Mouse (Mus musculus) midbrain, embryonic 11.5 days (tissue): Measurements from ENCODE around the gene Igsf8. TPM values are rescaled to one million over a fixed set of nuclear protein-coding genes. Genes with fewer than 3 reads are reported as not detected.
"Not testable (repeated sequence)": the region's sequence is repeated elsewhere in the genome, so short reads cannot be mapped to it uniquely, and the experiment has no call there.

ENCODE experiments used
- ATAC-seq: fragments of 200-750 bp; cut with Nextera tagmentation; 2 replicates; pipeline ENCODE4 v1.8.0; 2017; ENCODE audit warnings: moderate TSS enrichment, moderate library complexity; ENCODE audit not compliant: low FRiP score
- DNase-seq: peaks from one replicate; pipeline ENCODE4 v3.0.0; 2015; ENCODE audit warnings: low spot score; ENCODE audit errors: missing footprints
- H3K27ac ChIP-seq: fragments of 300-500 bp; sonication (generic); 2 replicates; pipeline ENCODE4 v1.5.1; 2014; ENCODE audit warnings: low read depth, low read length
- H3K27me3 ChIP-seq: fragments of 300-500 bp; sonication (generic); 2 replicates; pipeline ENCODE4 v1.6.1; 2014; ENCODE audit warnings: mild to moderate bottlenecking, low read length, moderate library complexity, mixed read lengths; ENCODE audit not compliant: control insufficient read depth, insufficient read depth
- H3K36me3 ChIP-seq: fragments of 300-500 bp; sonication (generic); 2 replicates; pipeline ENCODE4 v1.6.1; 2014; ENCODE audit warnings: mild to moderate bottlenecking, low read length, moderate library complexity, mixed read lengths; ENCODE audit not compliant: control insufficient read depth, insufficient read depth
- H3K4me1 ChIP-seq: fragments of 300-500 bp; sonication (generic); 2 replicates; pipeline ENCODE4 v1.6.1; 2014; ENCODE audit warnings: low read length; ENCODE audit not compliant: control insufficient read depth, insufficient read depth
- H3K4me2 ChIP-seq: fragments of 300-500 bp; sonication (generic); 2 replicates; pipeline ENCODE4 v1.6.1; 2014; ENCODE audit warnings: mild to moderate bottlenecking, moderate library complexity
- H3K4me3 ChIP-seq: fragments of 300-500 bp; sonication (generic); 2 replicates; pipeline ENCODE4 v1.5.1; 2014; ENCODE audit warnings: low read depth, low read length
- H3K9ac ChIP-seq: fragments of 300-500 bp; sonication (generic); 2 replicates; pipeline ENCODE4 v1.6.1; 2014; ENCODE audit warnings: low read length
- H3K9me3 ChIP-seq: fragments of 300-500 bp; sonication (generic); 2 replicates; pipeline ENCODE4 v1.6.1; 2016; ENCODE audit warnings: low read length; ENCODE audit not compliant: control insufficient read depth
- WGBS: fragments of 180-500 bp; shearing (Covaris S2); extraction: QIAGEN DNeasy Blood & Tissue Kit; methylation state at CpG from one replicate; pipeline ENCODE4 v1.1.7; 2014; 5-methylcytosine and 5-hydroxymethylcytosine counted together
- polyA plus RNA-seq: library from polyadenylated mRNA; unstranded; fragments of >200 nt; fragmentation: Nextera tagmentation; extraction: Ambion mirVana; gene quantifications from 2 replicates; pipeline ENCODE4 v1.2.1, GENCODE M21; 2014

Gene Igsf8
- polyA plus RNA-seq, 1 experiment from 2014 or later, result 55.1 TPM

DNA sequence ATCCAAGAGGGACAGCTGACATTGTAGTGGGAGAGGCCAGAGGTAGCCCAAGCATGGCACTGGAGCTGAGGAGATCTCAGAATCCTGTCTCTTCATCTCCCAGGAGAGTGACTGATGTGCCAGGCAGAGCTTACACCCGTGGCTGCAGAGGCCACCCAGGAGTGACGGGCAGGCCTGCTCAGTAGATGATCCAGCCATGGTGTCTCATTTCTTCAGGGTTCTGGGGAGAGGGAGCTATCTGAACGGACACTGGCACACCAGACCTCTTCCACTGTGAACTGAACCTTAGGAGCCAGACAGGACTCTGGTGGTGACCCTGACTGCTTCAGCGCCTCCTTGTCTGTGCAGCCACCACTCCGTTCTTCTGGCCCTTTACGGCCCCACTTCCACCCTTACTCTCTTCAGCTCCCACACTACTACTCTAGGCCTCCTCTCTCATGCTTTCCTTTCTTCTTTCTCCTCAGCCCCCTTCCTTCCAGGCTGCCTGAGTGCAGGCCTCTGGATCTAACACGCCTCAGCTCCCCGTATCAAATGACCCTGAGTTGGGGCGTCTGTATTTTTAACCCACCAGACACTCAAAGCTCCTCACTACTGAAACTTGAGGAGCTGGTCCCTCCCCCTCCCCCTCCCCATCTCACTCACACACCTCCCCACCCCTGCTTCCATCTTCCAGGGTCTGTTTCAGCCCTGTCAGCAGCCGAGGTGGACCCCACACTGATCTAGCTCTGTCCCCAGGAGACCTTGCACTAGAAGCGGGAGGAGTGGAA, 40.0 kb upstream of the Igsf8 start:
- Histone ChIP-seq H3K27ac (no peak overlapping the region), H3K36me3 (no peaks in the 10 kb centered on the region), H3K9me3 (no peaks in the 10 kb centered on the region), H3K4me1 (peaks cover 8% of the 10 kb centered on the region), H3K4me3 (no peak overlapping the region), H3K27me3 (no peaks in the 10 kb centered on the region), H3K9ac (0 out of 2 replicates have a peak overlapping the region, but pooled peaks have one; percentile 4), H3K4me2 (no peak overlapping the region)
- ATAC-seq (no peak), DNase-seq (peak; percentile 87)
- 48% methylated on average over 11 of the region's 11 CpGs for WGBS

DNA sequence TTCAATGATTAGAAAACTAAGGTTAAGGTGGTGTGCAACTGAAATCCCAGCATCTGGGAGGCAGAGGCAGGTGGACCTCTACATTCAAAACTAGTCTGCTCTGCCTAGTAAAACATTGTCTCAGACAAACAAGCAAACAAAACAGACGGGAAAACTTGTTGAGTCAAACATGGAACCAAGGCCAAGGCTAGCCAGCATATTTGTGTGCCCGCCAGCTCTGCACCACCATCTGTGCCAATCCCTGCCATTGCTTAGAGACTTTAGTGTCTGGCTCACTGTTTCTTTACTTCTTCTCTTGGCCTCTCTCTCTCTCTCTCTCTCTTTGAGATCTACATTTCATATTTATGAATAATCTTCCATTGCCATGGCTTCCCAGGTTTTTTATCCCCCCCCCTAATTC, 33.2 kb upstream of the Igsf8 start:
- no peak overlapping the region for H3K4me3 ChIP-seq
- ATAC-seq (no peak), DNase-seq (peak; percentile 33)
- H3K27me3 ChIP-seq, result no peaks in the 10 kb centered on the region
- H3K9ac ChIP-seq, result no peak overlapping the region
- no peaks in the 10 kb centered on the region for H3K36me3 ChIP-seq
- H3K9me3 ChIP-seq, result no peaks in the 10 kb centered on the region
- no peaks in the 10 kb centered on the region for H3K4me1 ChIP-seq
- no peak overlapping the region for H3K27ac ChIP-seq
- 92% methylated on average over 2 of the region's 2 CpGs for WGBS
- no peak overlapping the region for H3K4me2 ChIP-seq

DNA sequence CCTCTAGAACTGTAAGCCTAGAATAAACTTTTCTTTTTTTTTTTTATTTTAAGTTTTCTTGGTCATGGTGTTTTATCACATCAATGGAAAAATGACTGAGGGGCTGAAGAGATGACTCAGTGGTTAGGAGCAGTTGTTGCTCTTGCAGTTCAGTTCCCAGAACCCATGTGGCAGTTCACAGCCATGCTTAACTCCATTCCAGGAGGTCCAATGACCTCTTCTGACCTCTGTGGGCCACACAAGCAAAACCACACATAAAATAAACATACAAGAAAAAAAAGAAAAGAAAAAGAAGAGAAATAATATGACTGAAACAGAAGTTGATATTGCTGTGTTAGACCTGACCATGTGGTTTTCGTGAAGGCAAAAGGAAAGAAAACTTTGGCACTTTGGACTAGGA, 32.2 kb upstream of the Igsf8 start:
- no peak for ATAC-seq
- WGBS, result 94% methylated on average over 1 of the region's 1 CpGs
- no peaks in the 10 kb centered on the region for H3K9me3 ChIP-seq

DNA sequence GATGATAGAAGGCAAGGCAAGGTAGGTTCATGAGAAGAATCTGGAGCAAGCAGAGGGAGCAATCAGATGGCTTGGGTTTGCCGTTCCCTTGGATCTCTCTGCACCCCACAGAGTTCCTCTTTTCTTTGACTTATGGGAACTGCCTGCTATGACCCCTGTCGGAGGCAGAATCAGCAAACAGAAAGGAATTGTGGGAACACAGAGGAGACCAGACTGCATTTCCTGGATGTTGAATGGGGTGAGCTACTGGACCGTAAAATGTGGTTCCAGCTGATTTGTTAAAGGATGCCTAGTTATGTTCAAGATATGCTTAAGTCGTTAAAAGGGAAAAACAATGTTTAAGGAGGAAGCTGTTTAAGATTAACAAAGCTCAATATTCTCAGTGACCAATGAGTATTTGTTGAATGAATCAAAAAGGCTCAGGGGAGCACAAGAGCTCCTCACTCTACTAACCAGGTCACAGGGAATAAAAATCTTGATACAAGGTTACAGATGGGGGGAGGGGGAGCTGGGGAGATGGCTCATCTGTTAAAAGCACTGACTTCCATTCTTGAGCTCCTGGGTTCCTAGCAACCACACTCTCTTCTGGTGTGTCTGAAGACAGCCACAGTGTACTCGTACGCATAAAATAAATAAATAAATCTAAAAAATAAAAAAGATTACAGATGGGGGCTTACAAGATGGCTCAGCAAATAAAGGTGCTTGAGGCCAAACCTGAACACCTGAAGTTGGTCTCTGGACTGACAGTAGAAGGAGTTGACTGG, 20.3 kb upstream of the Igsf8 start:
- peaks cover 5% of the 10 kb centered on the region for H3K27me3 ChIP-seq
- WGBS, result 38% methylated on average over 6 of the region's 6 CpGs
- DNase-seq (peak; percentile 82), ATAC-seq (no peak)
- H3K4me3 ChIP-seq, result no peak overlapping the region
- no peak overlapping the region for H3K4me2 ChIP-seq
- no peak overlapping the region for H3K27ac ChIP-seq
- H3K9me3 ChIP-seq, result no peaks in the 10 kb centered on the region
- no peak overlapping the region for H3K9ac ChIP-seq
- peaks cover 13% of the 10 kb centered on the region for H3K4me1 ChIP-seq
- H3K36me3 ChIP-seq, result no peaks in the 10 kb centered on the region

More for the DNA sequence above, 32.2 kb upstream of the Igsf8 start:
- Histone ChIP-seq H3K27ac (no peak overlapping the region), H3K4me3 (no peak overlapping the region), H3K4me2 (no peak overlapping the region), H3K36me3 (no peaks in the 10 kb centered on the region), H3K9ac (no peak overlapping the region), H3K4me1 (no peaks in the 10 kb centered on the region), H3K27me3 (no peaks in the 10 kb centered on the region)
- DNase-seq, result no peak

DNA sequence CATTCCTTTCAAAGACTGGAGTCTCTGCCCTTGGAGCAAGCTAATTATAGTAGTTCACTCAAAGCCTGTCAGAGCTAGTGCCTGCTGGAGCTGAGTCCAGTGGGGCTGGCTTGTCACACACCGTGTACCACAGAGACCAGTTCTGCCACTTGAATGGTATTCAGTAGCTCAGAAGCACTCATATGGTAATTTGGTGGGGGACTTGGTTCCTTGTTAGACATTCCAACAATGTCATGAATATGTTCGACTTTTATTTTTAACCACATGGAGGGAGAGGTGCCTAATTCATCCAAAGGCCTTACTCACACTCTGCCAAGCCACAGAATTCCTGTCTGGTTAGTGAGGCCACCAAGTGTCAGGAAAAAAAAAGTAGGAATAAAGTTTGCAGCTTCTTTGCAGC, 19.0 kb upstream of the Igsf8 start:
- H3K27me3 ChIP-seq, result peaks cover 5% of the 10 kb centered on the region
- no peaks in the 10 kb centered on the region for H3K9me3 ChIP-seq
- DNase-seq (peak; percentile 83), ATAC-seq (peak; percentile 81)
- WGBS, result 26% methylated on average over 2 of the region's 2 CpGs
- H3K27ac ChIP-seq, result no peak overlapping the region
- no peak overlapping the region for H3K4me3 ChIP-seq
- H3K9ac ChIP-seq, result no peak overlapping the region
- H3K4me1 ChIP-seq, result peaks cover 13% of the 10 kb centered on the region
- no peaks in the 10 kb centered on the region for H3K36me3 ChIP-seq
- no peak overlapping the region for H3K4me2 ChIP-seq

DNA sequence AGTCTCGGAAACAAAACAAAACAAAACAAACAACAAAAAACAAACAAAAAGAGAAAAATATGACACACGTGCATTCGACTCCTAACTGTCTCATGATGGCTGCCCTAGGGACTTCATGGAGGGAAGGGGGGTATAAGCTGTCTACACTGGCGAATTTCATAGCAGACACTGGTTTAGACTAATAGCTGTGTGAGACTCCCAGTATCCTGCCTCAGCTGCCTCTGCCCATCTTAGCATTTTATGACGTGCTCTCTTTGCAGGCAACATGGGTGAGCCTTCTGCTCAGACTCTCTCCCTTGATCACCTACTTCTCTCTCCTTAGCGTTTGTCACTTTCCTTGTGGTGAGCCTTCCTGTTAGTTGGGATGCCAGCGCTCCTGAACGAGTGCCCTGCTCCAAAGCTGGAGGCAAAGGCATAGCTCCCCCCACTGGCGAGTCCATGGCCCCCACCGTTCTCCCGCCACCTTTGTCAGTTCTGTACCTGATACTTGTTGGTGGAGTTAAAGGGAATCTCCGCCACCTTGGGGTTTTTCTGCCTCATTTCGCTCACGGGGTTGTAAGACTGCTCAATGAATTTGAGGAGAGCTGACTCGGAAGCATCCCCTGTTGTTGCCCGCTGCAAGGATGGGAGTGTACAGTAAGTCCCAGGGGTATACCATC, 17.8 kb upstream of the Igsf8 start:
- no peak overlapping the region for H3K4me3 ChIP-seq
- H3K36me3 ChIP-seq, result no peaks in the 10 kb centered on the region
- H3K27me3 ChIP-seq, result peaks cover 5% of the 10 kb centered on the region
- ATAC-seq (no peak), DNase-seq (peak; percentile 87)
- H3K4me1 ChIP-seq, result peaks cover 13% of the 10 kb centered on the region
- H3K27ac ChIP-seq, result no peak overlapping the region
- H3K9me3 ChIP-seq, result no peaks in the 10 kb centered on the region
- 26% methylated on average over 16 of the region's 16 CpGs for WGBS
- H3K9ac ChIP-seq, result no peak overlapping the region
- H3K4me2 ChIP-seq, result no peak overlapping the region

DNA sequence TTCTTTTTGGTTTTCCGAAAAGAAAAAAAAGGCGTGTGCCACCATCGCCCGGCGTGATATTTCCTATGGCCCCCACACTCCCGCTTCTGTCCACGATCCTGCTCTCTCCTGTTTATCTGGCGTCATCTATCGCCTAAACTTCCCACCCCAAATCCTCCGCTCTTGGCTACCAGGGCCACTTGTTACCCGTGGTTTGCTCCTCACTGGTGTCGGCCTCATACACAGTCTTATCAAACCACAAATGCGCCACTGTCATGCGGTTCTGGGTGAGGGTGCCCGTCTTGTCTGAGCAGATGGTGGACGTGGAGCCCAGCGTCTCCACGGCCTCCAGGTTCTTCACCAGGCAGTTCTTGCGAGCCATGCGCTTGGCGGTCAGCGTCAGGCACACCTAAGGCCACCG, 16.8 kb upstream of the Igsf8 start:
- H3K4me1 ChIP-seq, result peaks cover 13% of the 10 kb centered on the region
- not testable (repeated sequence) for H3K9ac ChIP-seq, H3K27ac ChIP-seq, H3K36me3 ChIP-seq, H3K9me3 ChIP-seq, ATAC-seq, H3K4me3 ChIP-seq, H3K4me2 ChIP-seq, H3K27me3 ChIP-seq
- WGBS, result 45% methylated on average over 23 of the region's 23 CpGs
- peak; percentile 86 for DNase-seq

DNA sequence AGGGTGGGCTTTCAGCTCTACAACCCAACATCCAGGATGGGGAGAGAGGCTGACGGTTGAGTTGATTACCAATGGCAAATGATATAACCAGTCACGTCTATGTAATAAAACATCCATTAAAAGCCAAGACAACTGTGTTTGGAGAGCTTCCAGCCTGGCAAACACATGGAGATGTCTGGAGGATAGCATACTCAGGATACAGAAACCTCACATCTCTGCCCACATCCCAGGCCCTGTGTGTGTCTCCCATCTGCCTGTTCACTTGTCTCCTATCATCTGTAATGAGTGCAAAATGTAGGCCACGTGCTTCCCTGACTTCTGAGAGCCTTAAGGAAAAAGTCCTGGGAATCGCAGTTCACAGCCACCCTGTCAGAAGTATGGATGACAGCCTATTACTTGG, 14.2 kb upstream of the Igsf8 start:
- H3K4me3 ChIP-seq, result no peak overlapping the region
- H3K9me3 ChIP-seq, result no peaks in the 10 kb centered on the region
- no peak overlapping the region for H3K9ac ChIP-seq
- ATAC-seq, result no peak; the same call in 1 of the 2 replicates
- peaks cover 9% of the 10 kb centered on the region for H3K4me1 ChIP-seq
- H3K27me3 ChIP-seq, result peaks cover 5% of the 10 kb centered on the region
- 67% methylated on average over 4 of the region's 4 CpGs for WGBS
- no peak overlapping the region for H3K27ac ChIP-seq
- no peak for DNase-seq
- no peak overlapping the region for H3K4me2 ChIP-seq
- no peaks in the 10 kb centered on the region for H3K36me3 ChIP-seq

DNA sequence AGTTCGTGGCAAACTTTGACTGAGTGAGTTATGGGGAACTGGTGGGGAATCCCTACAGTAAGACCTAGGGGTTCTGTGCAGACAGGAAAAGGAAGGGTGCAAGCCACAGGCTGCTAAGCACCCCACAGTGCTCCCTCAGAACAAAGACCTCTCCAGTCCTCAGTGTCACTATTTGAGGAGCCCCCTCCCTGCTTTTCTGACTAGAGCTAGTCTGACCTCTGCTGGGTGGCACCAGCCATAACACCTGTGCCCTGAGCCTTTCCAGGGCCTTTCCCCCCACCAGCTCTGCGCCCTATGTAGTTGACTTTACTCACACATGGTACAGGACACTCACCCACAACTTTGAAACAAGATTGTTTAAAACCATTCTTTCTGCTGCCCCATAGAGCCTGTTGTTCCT, 13.8 kb upstream of the Igsf8 start:
- peak; percentile 87 for DNase-seq
- WGBS, result 49% methylated on average over 2 of the region's 2 CpGs

More for the DNA sequence above, 13.8 kb upstream of the Igsf8 start:
- Histone ChIP-seq H3K36me3 (no peaks in the 10 kb centered on the region), H3K27ac (no peak overlapping the region), H3K27me3 (peaks cover 5% of the 10 kb centered on the region), H3K4me1 (peaks cover 5% of the 10 kb centered on the region), H3K4me3 (no peak overlapping the region), H3K9ac (no peak overlapping the region), H3K9me3 (no peaks in the 10 kb centered on the region), H3K4me2 (no peak overlapping the region)
- peak; percentile 69 for ATAC-seq
